In genomic region chr14:84444663-84445502, GRCm38 (mm10) we compare ENCODE assay signal across 9 mouse cellular contexts. TPM values are rescaled to one million over a fixed set of nuclear protein-coding genes. Genes with fewer than 3 reads are reported as not detected.
DNase-seq lines count a peak whose midpoint lies in the region; ATAC-seq and TF ChIP-seq lines count a peak whose summit lies in the region.
"Had no signal": no experiment of that assay in that cellular context is flagged by ENCODE, and none has a peak within 500 bp of the region (broad histone marks: within the 10 kb centered on the region; RNA-seq: fewer than 3 reads in every experiment).

No protein-coding gene starts in this region.

- no peak for ATAC-seq in cerebellum, adult (ENCODE audit: insufficient number of reproducible peaks, low FRiP score, low TSS enrichment)
- no peak for ATAC-seq in liver, postnatal 0 days
- no peak for ATAC-seq in erythroid progenitor cell, adult 5-6 weeks (replicated peaks; ENCODE audit: low FRiP score, poor library complexity, severe bottlenecking)

- intact Hi-C loops in heart, postnatal 14 days (cut with DNase I): loop anchor here (5.0 kb wide), 2 partner anchors 37 to 1862 kb away; no protein-coding TSS in a partner anchor

- no peak for TF ChIP-seq CTCF in liver, postnatal 0 days (IDR thresholded peaks at IDR 0.05; ENCODE audit: low read depth)

- no peaks in the 10 kb centered on the region for H3K9me3 ChIP-seq in embryonic facial prominence, embryonic 10.5 days
- H3K9me3 ChIP-seq in liver, postnatal 0 days (ENCODE audit: low read length): no peaks in the 10 kb centered on the region

- no peaks in the 10 kb centered on the region for H3K36me3 ChIP-seq in embryonic facial prominence, embryonic 10.5 days (replicated peaks)
- H3K36me3 ChIP-seq in liver, postnatal 0 days (replicated peaks; ENCODE audit: insufficient read depth, low read length): no peaks in the 10 kb centered on the region

- peaks cover 36% of the 10 kb centered on the region for H3K4me1 ChIP-seq in embryonic facial prominence, embryonic 10.5 days
- peaks cover 15% of the 10 kb centered on the region for H3K4me1 ChIP-seq in liver, postnatal 0 days (ENCODE audit: insufficient read depth)

- no peak overlapping the region for H3K9ac ChIP-seq in liver, postnatal 0 days (replicated peaks)

- H3K4me2 ChIP-seq in liver, postnatal 0 days (ENCODE audit: low read depth, low read length): peak overlapping the region; percentile 76

- DNase-seq in cerebellum, adult 8-10 months: peak; percentile 7
- DNase-seq in embryonic facial prominence, embryonic 10.5 days (ENCODE audit: low spot score): peak; percentile 55
- DNase-seq in heart, postnatal 14 days: peak; percentile 15 to 16
- peak; percentile 53 for DNase-seq in layer of hippocampus, adult 11-12 months (ENCODE audit: low spot score)
- peak; percentile 12 for DNase-seq in liver, postnatal 0 days
- peak; percentile 80 to 81 for DNase-seq in right cerebral cortex, postnatal 10 days (ENCODE audit: low spot score in 2 of 2)

- peak overlapping the region; percentile 66 for H3K27ac ChIP-seq in embryonic facial prominence, embryonic 10.5 days (replicated peaks)
- no peak overlapping the region for H3K27ac ChIP-seq in liver, postnatal 0 days (ENCODE audit: low read depth)

- under 1% methylated on average over 21 of the region's 21 CpGs for WGBS in embryonic facial prominence, embryonic 10.5 days
- WGBS in liver, postnatal 0 days (ENCODE audit: insufficient replicate concordance): 1% methylated on average over 19 of the region's 21 CpGs

- peak overlapping the region; percentile 70 for H3K4me3 ChIP-seq in embryonic facial prominence, embryonic 10.5 days
- peak overlapping the region; percentile 47 for H3K4me3 ChIP-seq in liver, postnatal 0 days (ENCODE audit: low read depth, low read length)

- peaks cover 57% of the 10 kb centered on the region for H3K27me3 ChIP-seq in embryonic facial prominence, embryonic 10.5 days (replicated peaks; ENCODE audit: low read depth, poor library complexity, severe bottlenecking)
- peaks cover 71% of the 10 kb centered on the region for H3K27me3 ChIP-seq in liver, postnatal 0 days (ENCODE audit: insufficient read depth, low read length)
- H3K27me3 ChIP-seq: CH12.LX had no signal

- no peak for TF ChIP-seq EP300 in liver, postnatal 0 days (IDR thresholded peaks at IDR 0.05; ENCODE audit: low read depth)

RNA-seq across cellular contexts. Expression of gene Pcdh17, which starts 1.5 kb away (rescaled TPM):
- 6.6 and 6.7 TPM in 2 replicates for polyA plus RNA-seq in embryonic facial prominence, embryonic 10.5 days (2016; fragmentation: Nextera tagmentation; extraction: Ambion mirVana)
- total RNA-seq in heart, postnatal 14 days (2021): 10 to 100 TPM in 1 of 2 experiments, 1 to 10 TPM in 1; 9.6 to 10.2 TPM
- 1.1 and 1.2 TPM in 2 replicates for polyA plus RNA-seq in liver, postnatal 0 days (2015; fragmentation: Nextera tagmentation; extraction: Ambion mirVana)
- not detected in 2 replicates for total RNA-seq in erythroid progenitor cell, adult 5-6 weeks (2015; ENCODE audit: low replicate concordance)
- not detected in 2 replicates for total RNA-seq in erythroid progenitor cell, adult 5-6 weeks (2017; ENCODE audit: low replicate concordance)

Comparison
In these comparisons a context has a peak if more than half of its experiments do, and no peak if none do; other contexts are left out.
1. DNase-seq: peak in every context shown above with its lines; median percentile 80 in right cerebral cortex, postnatal 10 days; 55 in embryonic facial prominence, embryonic 10.5 days; 53 in layer of hippocampus, adult 11-12 months; 16 in heart, postnatal 14 days; 12 in liver, postnatal 0 days; 7 in cerebellum, adult 8-10 months.
2. RNA of gene Pcdh17, which starts 1.5 kb away (total RNA-seq): 9.6 to 10.2 TPM in heart, postnatal 14 days; not detected in erythroid progenitor cell, adult 5-6 weeks; every median in the first group is over 10 times any median in the second.